Mouse (Mus musculus) heart, embryonic 14.5 days (tissue): ENCODE data around the gene Cox20. TPM values are rescaled to one million over a fixed set of nuclear protein-coding genes. Genes with fewer than 3 reads are reported as not detected.
"Not testable (repeated sequence)": the region's sequence is repeated elsewhere in the genome, so short reads cannot be mapped to it uniquely, and the experiment has no call there.

Source experiments
- ATAC-seq: fragments of 200-750 bp; cut with Nextera tagmentation; 2 replicates; pipeline ENCODE4 v1.8.0; 2017; ENCODE audit warnings: low read depth, moderate TSS enrichment; ENCODE audit not compliant: insufficient number of reproducible peaks, insufficient read depth, low FRiP score
- H3K27ac ChIP-seq, 2 experiments: fragments of 200-500 bp in 1 of 2; fragments of 300-500 bp in 1 of 2; sonication (generic) in 1 of 2; replicated peaks in 1 of 2; 2 replicates each; pipeline ENCODE4 v1.5.1; 2012 to 2014; ENCODE audit warnings: low read depth in 2 of 2, low read length in 2 of 2, control low read depth in 1 of 2, mild to moderate bottlenecking in 1 of 2, mixed read lengths in 1 of 2; ENCODE audit not compliant: control insufficient read depth in 1 of 2, insufficient read depth in 1 of 2
- H3K27me3 ChIP-seq: fragments of 300-500 bp; sonication (generic); 2 replicates; pipeline ENCODE4 v1.6.1; 2014; ENCODE audit warnings: mild to moderate bottlenecking, low read length, control low read depth; ENCODE audit not compliant: control insufficient read depth, insufficient read depth
- H3K36me3 ChIP-seq: fragments of 300-500 bp; sonication (generic); 2 replicates; pipeline ENCODE4 v1.6.1; 2014; ENCODE audit warnings: mild to moderate bottlenecking, control low read depth, low read length, mixed read lengths; ENCODE audit not compliant: control insufficient read depth, insufficient read depth
- H3K4me1 ChIP-seq, 2 experiments: fragments of 200-500 bp in 1 of 2; fragments of 300-500 bp in 1 of 2; sonication (generic) in 1 of 2; 2 replicates each; pipeline ENCODE4 v1.6.1; 2012 to 2014; ENCODE audit warnings: low read length in 2 of 2, control low read depth in 1 of 2, mixed read lengths in 1 of 2; ENCODE audit not compliant: control insufficient read depth in 2 of 2, insufficient read depth in 2 of 2
- H3K4me2 ChIP-seq: fragments of 300-500 bp; sonication (generic); 2 replicates; pipeline ENCODE4 v1.6.1; 2014; ENCODE audit warnings: mild to moderate bottlenecking, low read length
- H3K4me3 ChIP-seq, 2 experiments: fragments of 200-500 bp in 1 of 2; fragments of 300-500 bp in 1 of 2; sonication (generic) in 1 of 2; 2 replicates each; pipeline ENCODE4 v1.5.1; 2012 to 2014; ENCODE audit warnings: low read length in 2 of 2, mild to moderate bottlenecking in 2 of 2, control low read depth in 1 of 2, low read depth in 1 of 2, moderate library complexity in 1 of 2; ENCODE audit not compliant: control insufficient read depth in 1 of 2, insufficient read depth in 1 of 2
- H3K9ac ChIP-seq: fragments of 300-500 bp; sonication (generic); 2 replicates; pipeline ENCODE4 v1.6.1; 2014; ENCODE audit warnings: mild to moderate bottlenecking, low read length
- H3K9me3 ChIP-seq: fragments of 300-500 bp; sonication (generic); 2 replicates; pipeline ENCODE4 v1.6.1; 2016; ENCODE audit warnings: low read length, control low read depth; ENCODE audit not compliant: control insufficient read depth
- WGBS: fragments of 180-500 bp; shearing (Covaris S2); extraction: QIAGEN DNeasy Blood & Tissue Kit; methylation state at CpG from one replicate; pipeline ENCODE4 v1.1.7; 2014; 5-methylcytosine and 5-hydroxymethylcytosine counted together
- polyA plus RNA-seq: library from polyadenylated mRNA; unstranded; fragments of >200 nt; fragmentation: Nextera tagmentation; extraction: Ambion mirVana; gene quantifications from 2 replicates; pipeline ENCODE4 v1.2.1, GENCODE M21; 2014

Cox20 gene
- polyA plus RNA-seq, 1 experiment from 2014 or later, result 299 TPM

GRCm38 (mm10) chr1:178342063-178342462 is 23.1 kb downstream of the Cox20 start:
- H3K9ac ChIP-seq, result no peak overlapping the region; the same call in 1 of the 2 replicates
- H3K27ac ChIP-seq, result no peak overlapping the region
- H3K36me3 ChIP-seq, result no peaks in the 10 kb centered on the region
- H3K4me2 ChIP-seq, result no peak overlapping the region
- H3K4me1 ChIP-seq, result peaks cover 3 to 13% of the 10 kb centered on the region in 2 experiments
- no peak for ATAC-seq
- WGBS, result 64% methylated on average over 1 of the region's 1 CpGs
- H3K27me3 ChIP-seq, result no peaks in the 10 kb centered on the region
- H3K9me3 ChIP-seq, result no peaks in the 10 kb centered on the region
- no peak overlapping the region for H3K4me3 ChIP-seq

- H3K27me3 ChIP-seq, result no peaks in the 10 kb centered on the region
- no peaks in the 10 kb centered on the region for H3K9me3 ChIP-seq
- H3K4me1 ChIP-seq, result peaks cover 3 to 13% of the 10 kb centered on the region in 2 experiments
- no peaks in the 10 kb centered on the region for H3K36me3 ChIP-seq
- no peak overlapping the region for H3K27ac ChIP-seq
- ATAC-seq, result no peak
- no peak overlapping the region for H3K4me2 ChIP-seq
- no peak overlapping the region for H3K4me3 ChIP-seq
- H3K9ac ChIP-seq, result no peak overlapping the region
- WGBS, result 71% methylated on average over 4 of the region's 5 CpGs
These were observed 23.7 kb downstream of the Cox20 start for GRCm38 (mm10) chr1:178342612-178343011.

GRCm38 (mm10) chr1:178344071-178344805 is 25.3 kb downstream of the Cox20 start:
- not testable (repeated sequence) for H3K4me2 ChIP-seq, ATAC-seq, H3K36me3 ChIP-seq, H3K9ac ChIP-seq, H3K4me1 ChIP-seq, H3K4me3 ChIP-seq, H3K27me3 ChIP-seq, H3K9me3 ChIP-seq, H3K27ac ChIP-seq
- 93% methylated on average over 10 of the region's 10 CpGs for WGBS

- no peak overlapping the region for H3K4me2 ChIP-seq
- no peak for ATAC-seq
- H3K27ac ChIP-seq, result no peak overlapping the region
- WGBS, result 87% methylated on average over 2 of the region's 2 CpGs
- H3K9me3 ChIP-seq, result no peaks in the 10 kb centered on the region
- no peaks in the 10 kb centered on the region for H3K4me1 ChIP-seq
- H3K4me3 ChIP-seq, result no peak overlapping the region
- H3K27me3 ChIP-seq, result no peaks in the 10 kb centered on the region
- H3K36me3 ChIP-seq, result no peaks in the 10 kb centered on the region
- H3K9ac ChIP-seq, result no peak overlapping the region
These were observed 31.9 kb downstream of the Cox20 start for GRCm38 (mm10) chr1:178350792-178351191.

DNA sequence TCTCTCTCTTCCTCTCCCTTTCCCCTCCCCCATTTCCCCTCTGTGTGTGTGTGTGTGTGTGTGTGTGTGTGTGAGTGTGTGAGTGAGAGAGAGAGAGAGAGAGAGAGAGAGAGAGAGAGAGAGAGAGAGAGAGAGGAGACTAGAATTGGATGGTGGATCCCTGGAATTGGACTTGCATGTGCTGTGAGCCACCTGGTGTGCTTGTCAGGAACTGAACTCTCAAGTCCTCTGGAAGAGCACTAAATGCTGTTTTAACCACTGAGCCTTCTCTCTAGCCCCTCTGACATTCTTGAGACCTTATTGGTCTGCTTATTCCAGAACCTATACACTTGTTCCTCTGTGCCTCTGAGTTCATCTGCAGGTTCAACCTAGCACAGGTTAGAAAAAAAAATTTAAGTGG is 32.7 kb downstream of the Cox20 start:
- Histone ChIP-seq H3K9me3 (no peaks in the 10 kb centered on the region), H3K27me3 (no peaks in the 10 kb centered on the region), H3K9ac (no peak overlapping the region), H3K4me2 (no peak overlapping the region), H3K4me1 (no peaks in the 10 kb centered on the region), H3K36me3 (no peaks in the 10 kb centered on the region), H3K27ac (no peak overlapping the region), H3K4me3 (no peak overlapping the region)
- ATAC-seq, result no peak

DNA sequence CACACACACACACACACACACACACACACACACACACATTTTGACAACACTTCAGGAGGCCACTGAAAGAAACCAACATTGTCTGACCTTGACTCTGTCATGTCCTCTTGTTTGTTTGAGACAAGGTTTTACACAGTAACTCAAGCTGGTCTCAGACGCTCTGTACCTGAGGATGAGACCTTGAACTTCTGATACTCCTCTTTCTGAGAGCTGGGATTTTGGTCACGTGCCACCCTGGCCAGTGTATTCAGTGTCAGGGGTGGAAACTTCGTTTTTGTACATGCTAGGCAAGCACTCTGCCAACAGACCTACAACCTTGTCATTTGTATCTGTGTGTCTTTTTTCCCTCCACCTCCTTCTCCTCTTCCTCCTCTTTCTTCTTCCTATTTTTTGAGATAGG is 35.6 kb downstream of the Cox20 start:
- H3K9me3 ChIP-seq, result no peaks in the 10 kb centered on the region
- H3K27ac ChIP-seq, result no peak overlapping the region
- ATAC-seq, result no peak
- H3K36me3 ChIP-seq, result no peaks in the 10 kb centered on the region
- H3K4me2 ChIP-seq, result no peak overlapping the region
- H3K27me3 ChIP-seq, result no peaks in the 10 kb centered on the region
- no peak overlapping the region for H3K4me3 ChIP-seq
- 60% methylated on average over 3 of the region's 3 CpGs for WGBS
- H3K4me1 ChIP-seq, result no peaks in the 10 kb centered on the region
- H3K9ac ChIP-seq, result no peak overlapping the region

DNA sequence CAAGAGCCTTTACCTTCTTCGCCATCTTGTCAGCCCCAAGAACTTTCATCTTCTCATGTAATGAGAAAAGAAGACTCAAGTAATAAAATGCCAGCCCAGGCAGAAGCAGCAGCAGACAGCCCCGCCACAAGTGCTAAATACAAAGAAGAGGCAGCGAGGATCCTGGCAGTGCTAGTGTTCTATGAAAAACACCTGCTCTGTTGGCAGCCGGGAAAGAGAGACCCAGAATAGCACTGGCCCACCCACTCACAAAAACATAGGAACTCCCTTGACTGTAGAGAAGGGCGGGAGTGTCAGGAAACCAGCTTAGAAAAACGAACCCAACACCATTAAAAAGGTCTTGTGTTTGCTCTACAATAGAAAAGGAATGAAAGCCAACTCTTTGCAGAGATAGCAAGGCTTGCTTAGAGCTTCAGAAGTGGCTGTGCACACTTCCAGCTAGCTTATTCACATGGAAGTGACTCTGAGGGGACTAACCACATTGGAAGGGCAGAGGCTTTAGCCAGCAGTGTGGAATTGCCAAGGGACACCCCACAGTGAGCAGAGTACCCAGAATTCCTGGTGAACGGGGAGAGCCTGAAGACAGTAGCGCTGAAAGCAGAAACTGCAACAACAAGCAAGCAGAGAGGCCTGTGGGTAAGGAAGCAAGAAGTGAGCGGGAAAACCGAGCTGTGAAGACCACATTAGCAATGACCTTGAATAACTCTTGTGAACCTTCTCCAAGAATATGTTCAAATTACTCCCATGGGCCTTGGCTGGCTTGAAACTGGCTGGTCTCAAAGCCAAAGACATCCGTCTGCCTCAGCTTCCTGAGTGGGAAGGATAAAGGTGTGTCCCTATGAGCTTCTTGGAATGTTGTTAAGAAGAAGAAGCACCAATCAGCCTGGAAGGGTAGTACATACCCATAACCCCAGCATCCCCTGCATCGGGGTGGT is 39.1 kb downstream of the Cox20 start:
- H3K9me3 ChIP-seq, result no peaks in the 10 kb centered on the region
- no peak overlapping the region for H3K4me3 ChIP-seq
- WGBS, result 68% methylated on average over 12 of the region's 12 CpGs
- H3K4me2 ChIP-seq, result no peak overlapping the region
- no peaks in the 10 kb centered on the region for H3K4me1 ChIP-seq
- no peak overlapping the region for H3K27ac ChIP-seq
- ATAC-seq, result no peak
- H3K36me3 ChIP-seq, result no peaks in the 10 kb centered on the region
- H3K27me3 ChIP-seq, result no peaks in the 10 kb centered on the region
- H3K9ac ChIP-seq, result no peak overlapping the region
